Mouse (Mus musculus) forebrain, postnatal 0 days (tissue): ENCODE results near the gene Pde1a. TPM values are rescaled to one million over a fixed set of nuclear protein-coding genes. Genes with fewer than 3 reads are reported as not detected.

Source experiments
- ATAC-seq: fragments of 200-750 bp; cut with Nextera tagmentation; 2 replicates; pipeline ENCODE4 v1.8.0; 2017; ENCODE audit warnings: mild to moderate bottlenecking, moderate library complexity
- DNase-seq: peaks from one replicate; pipeline ENCODE4 v3.0.0-alpha.2; 2015
- H3K27ac ChIP-seq: fragments of 300-500 bp; sonication (generic); 2 replicates; pipeline ENCODE4 v1.5.1; 2014; ENCODE audit warnings: low read depth, mild to moderate bottlenecking, antibody characterized with exemption, low read length, moderate library complexity, mixed read lengths
- H3K27me3 ChIP-seq: fragments of 300-500 bp; sonication (generic); 2 replicates; pipeline ENCODE4 v1.6.1; 2014; ENCODE audit warnings: mild to moderate bottlenecking, low read length, mixed read lengths; ENCODE audit not compliant: insufficient read depth
- H3K36me3 ChIP-seq: fragments of 300-500 bp; sonication (generic); 2 replicates; pipeline ENCODE4 v1.6.1; 2014; ENCODE audit warnings: mild to moderate bottlenecking, moderate library complexity; ENCODE audit not compliant: insufficient read depth
- H3K4me1 ChIP-seq: fragments of 300-500 bp; sonication (generic); 2 replicates; pipeline ENCODE4 v1.6.1; 2014; ENCODE audit warnings: antibody characterized with exemption; ENCODE audit not compliant: insufficient read depth
- H3K4me2 ChIP-seq: fragments of 300-500 bp; sonication (generic); 2 replicates; pipeline ENCODE4 v1.6.1; 2014; ENCODE audit warnings: low read depth, mild to moderate bottlenecking, moderate library complexity
- H3K4me3 ChIP-seq: fragments of 300-500 bp; sonication (generic); 2 replicates; pipeline ENCODE4 v1.5.1; 2014; ENCODE audit warnings: low read depth, low read length, mixed read lengths
- H3K9ac ChIP-seq: fragments of 300-500 bp; sonication (generic); 2 replicates; pipeline ENCODE4 v1.6.1; 2014; ENCODE audit warnings: mild to moderate bottlenecking
- H3K9me3 ChIP-seq: fragments of 300-500 bp; sonication (generic); 2 replicates; pipeline ENCODE4 v1.6.1; 2016; ENCODE audit warnings: low read length
- CTCF ChIP-seq: sonication (generic); IDR thresholded peaks from 2 replicates; pipeline ENCODE4 v1.5.1; 2016; ENCODE audit warnings: antibody characterized with exemption, control low read depth, low read depth
- WGBS: fragments of 180-500 bp; shearing (Covaris S2); extraction: QIAGEN DNeasy Blood & Tissue Kit; methylation state at CpG from one replicate; pipeline ENCODE4 v1.1.7; 2014; 5-methylcytosine and 5-hydroxymethylcytosine counted together
- polyA plus RNA-seq: library from polyadenylated mRNA; unstranded; fragments of >200 nt; fragmentation: Nextera tagmentation; extraction: Ambion mirVana; gene quantifications from 2 replicates; pipeline ENCODE4 v1.2.1, GENCODE M21; 2015
- total RNA-seq: library from RNA; depleted of rRNA; stranded (reverse); fragments of >200 nt; gene quantifications from 2 replicates; pipeline ENCODE4 v1.2.3, GENCODE M21; 2014

The Pde1a gene
- total and polyA plus RNA-seq, 2 experiments from 2014 or later, result 45.8 to 48.9 TPM

- no peak overlapping the region for H3K9ac ChIP-seq
- H3K4me2 ChIP-seq, result no peak overlapping the region
- H3K27me3 ChIP-seq, result no peaks in the 10 kb centered on the region
- ATAC-seq, result no peak
- DNase-seq, result no peak
- 84% methylated on average over 4 of the region's 4 CpGs for WGBS
- no peaks in the 10 kb centered on the region for H3K36me3 ChIP-seq
- no peak overlapping the region for H3K27ac ChIP-seq
- no peaks in the 10 kb centered on the region for H3K4me1 ChIP-seq
- H3K4me3 ChIP-seq, result no peak overlapping the region
- no peak for TF ChIP-seq CTCF
- no peaks in the 10 kb centered on the region for H3K9me3 ChIP-seq
Measured at GRCm38 (mm10) chr2:79920438-79920837, 208.8 kb downstream of the Pde1a start.

GRCm38 (mm10) chr2:79901841-79902510 lies 227.3 kb downstream of the Pde1a start:
- Histone ChIP-seq H3K4me3 (no peak overlapping the region), H3K27ac (no peak overlapping the region), H3K4me2 (no peak overlapping the region), H3K36me3 (no peaks in the 10 kb centered on the region), H3K9me3 (no peaks in the 10 kb centered on the region), H3K27me3 (no peaks in the 10 kb centered on the region), H3K4me1 (no peaks in the 10 kb centered on the region), H3K9ac (no peak overlapping the region)
- no peak for TF ChIP-seq CTCF
- DNase-seq, result no peak
- ATAC-seq, result no peak
- 89% methylated on average over 2 of the region's 2 CpGs for WGBS

- H3K27ac ChIP-seq, result no peak overlapping the region
- no peaks in the 10 kb centered on the region for H3K36me3 ChIP-seq
- no peak for DNase-seq
- no peaks in the 10 kb centered on the region for H3K27me3 ChIP-seq
- 57% methylated on average over 3 of the region's 3 CpGs for WGBS
- H3K4me2 ChIP-seq, result no peak overlapping the region
- H3K4me1 ChIP-seq, result no peaks in the 10 kb centered on the region
- H3K9me3 ChIP-seq, result no peaks in the 10 kb centered on the region
- TF ChIP-seq CTCF, result no peak
- H3K4me3 ChIP-seq, result no peak overlapping the region
- H3K9ac ChIP-seq, result no peak overlapping the region
- ATAC-seq, result no peak
Measured at GRCm38 (mm10) chr2:79898522-79898921, 230.7 kb downstream of the Pde1a start.

DNA sequence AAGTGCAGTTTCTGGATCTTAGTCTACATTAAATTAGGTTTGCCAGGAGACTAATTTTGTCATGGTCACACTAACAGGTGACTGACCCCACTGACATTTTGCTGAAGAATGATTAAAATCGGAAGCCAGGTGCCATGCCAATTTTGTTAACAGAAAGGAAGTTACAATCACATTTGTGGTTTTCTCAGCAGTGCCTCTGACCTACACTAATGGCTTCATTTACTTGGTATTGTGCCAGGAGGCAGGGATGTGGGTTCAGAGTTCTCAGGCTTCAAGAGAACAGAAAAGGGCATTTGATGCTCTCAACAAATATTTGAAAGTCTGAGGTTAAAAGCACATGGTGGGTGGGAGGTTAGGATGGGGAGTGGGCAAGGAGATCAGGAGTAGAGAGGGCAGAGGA lies 236.4 kb downstream of the Pde1a start:
- no peak overlapping the region for H3K9ac ChIP-seq

GRCm38 (mm10) chr2:79891760-79892570 lies 237.3 kb downstream of the Pde1a start:
- Histone ChIP-seq H3K36me3 (no peaks in the 10 kb centered on the region), H3K27me3 (no peaks in the 10 kb centered on the region), H3K27ac (no peak overlapping the region), H3K9ac (no peak overlapping the region), H3K4me2 (no peak overlapping the region), H3K4me3 (no peak overlapping the region), H3K9me3 (no peaks in the 10 kb centered on the region), H3K4me1 (no peaks in the 10 kb centered on the region)
- no peak for ATAC-seq
- DNase-seq, result no peak
- 72% methylated on average over 5 of the region's 5 CpGs for WGBS
- TF ChIP-seq CTCF, result no peak

More for the DNA sequence above, 236.4 kb downstream of the Pde1a start:
- no peaks in the 10 kb centered on the region for H3K36me3 ChIP-seq
- H3K9me3 ChIP-seq, result no peaks in the 10 kb centered on the region
- H3K4me2 ChIP-seq, result no peak overlapping the region
- no peaks in the 10 kb centered on the region for H3K27me3 ChIP-seq
- no peaks in the 10 kb centered on the region for H3K4me1 ChIP-seq
- ATAC-seq (no peak), DNase-seq (no peak)
- no peak overlapping the region for H3K4me3 ChIP-seq
- TF ChIP-seq CTCF, result no peak
- no peak overlapping the region for H3K27ac ChIP-seq
- WGBS, result 76% methylated on average over 1 of the region's 1 CpGs

- no peaks in the 10 kb centered on the region for H3K4me1 ChIP-seq
- ATAC-seq, result no peak
- no peaks in the 10 kb centered on the region for H3K36me3 ChIP-seq
- 87% methylated on average over 8 of the region's 8 CpGs for WGBS
- no peak for TF ChIP-seq CTCF
- H3K27ac ChIP-seq, result no peak overlapping the region
- H3K4me2 ChIP-seq, result no peak overlapping the region
- no peaks in the 10 kb centered on the region for H3K9me3 ChIP-seq
- H3K27me3 ChIP-seq, result no peaks in the 10 kb centered on the region
- H3K9ac ChIP-seq, result no peak overlapping the region
- H3K4me3 ChIP-seq, result no peak overlapping the region
- no peak for DNase-seq
Measured at GRCm38 (mm10) chr2:79890726-79891125, 238.5 kb downstream of the Pde1a start.
